Mouse (Mus musculus) adrenal gland, adult 2 months (tissue): ENCODE measurements around the gene Kcnd2. TPM values are rescaled to one million over a fixed set of nuclear protein-coding genes. Genes with fewer than 3 reads are reported as not detected.

Experiments
- DNase-seq: peaks from one replicate; pipeline ENCODE4 v3.0.0; 2021
- polyA plus RNA-seq: library from polyadenylated mRNA; depleted of rRNA; stranded (reverse); fragments of >200 nt; gene quantifications from 2 replicates; pipeline ENCODE4 v1.2.3, GENCODE M21; 2012
- total RNA-seq, 2 experiments: library from RNA; stranded (reverse); gene quantifications; 2 replicates each; pipeline ENCODE4 v1.2.3; 2021

The Kcnd2 gene
- total and polyA plus RNA-seq, 3 experiments, result 0.99 to 5.2 (median 2.7) TPM

DNA sequence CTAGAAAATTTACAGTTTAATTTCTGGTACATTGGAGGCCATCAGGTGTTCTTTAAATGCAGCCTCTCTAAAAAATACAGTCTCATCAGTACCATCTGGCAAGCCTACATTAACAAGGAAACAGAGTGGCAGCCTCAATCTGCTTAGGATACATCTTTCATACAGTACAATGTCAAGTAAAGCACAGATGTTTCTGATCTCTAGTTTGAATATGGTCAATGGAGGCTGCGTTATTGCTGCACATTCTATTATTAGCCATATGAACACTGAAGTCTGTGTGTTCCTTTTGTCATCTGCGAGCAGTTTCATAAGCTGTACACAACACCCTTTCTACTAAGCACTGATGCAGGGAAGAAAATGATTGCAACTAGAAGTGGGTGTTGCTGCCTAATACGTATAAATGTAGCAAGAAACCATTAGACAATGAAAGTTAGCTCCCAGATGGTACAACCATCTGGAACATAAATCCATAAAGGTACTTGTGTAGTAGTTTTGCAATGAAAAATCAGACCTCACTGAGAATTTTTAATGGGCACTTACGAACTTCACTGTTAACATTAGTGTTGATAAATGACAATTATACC lies 209.0 kb downstream of the Kcnd2 start:
- DNase-seq, result no peak

- DNase-seq, result no peak
Observed at GRCm38 (mm10) chr6:21431120-21431519, 215.8 kb downstream of the Kcnd2 start.

DNA sequence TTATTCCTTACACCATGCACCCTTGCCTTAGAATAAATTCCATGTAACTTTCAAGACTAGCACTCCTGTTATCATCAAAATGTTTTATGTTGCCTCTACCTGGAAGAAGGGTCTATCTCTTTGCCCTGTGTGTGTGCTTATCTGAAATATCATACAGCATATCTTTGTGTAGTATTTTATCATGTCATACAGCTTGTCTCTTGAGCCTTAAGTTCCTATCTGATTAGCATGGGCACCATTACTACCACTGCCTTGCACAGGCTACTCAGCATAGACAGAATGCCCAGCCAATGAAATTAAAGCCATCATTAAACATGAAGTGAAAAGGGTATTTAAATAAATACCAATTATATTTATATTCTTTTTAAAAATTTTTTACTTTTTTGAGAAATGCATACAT lies 249.4 kb downstream of the Kcnd2 start:
- DNase-seq, result no peak

GRCm38 (mm10) chr6:21471891-21472544 lies 256.7 kb downstream of the Kcnd2 start:
- DNase-seq, result no peak

GRCm38 (mm10) chr6:21482714-21483113 lies 267.4 kb downstream of the Kcnd2 start:
- no peak for DNase-seq

DNA sequence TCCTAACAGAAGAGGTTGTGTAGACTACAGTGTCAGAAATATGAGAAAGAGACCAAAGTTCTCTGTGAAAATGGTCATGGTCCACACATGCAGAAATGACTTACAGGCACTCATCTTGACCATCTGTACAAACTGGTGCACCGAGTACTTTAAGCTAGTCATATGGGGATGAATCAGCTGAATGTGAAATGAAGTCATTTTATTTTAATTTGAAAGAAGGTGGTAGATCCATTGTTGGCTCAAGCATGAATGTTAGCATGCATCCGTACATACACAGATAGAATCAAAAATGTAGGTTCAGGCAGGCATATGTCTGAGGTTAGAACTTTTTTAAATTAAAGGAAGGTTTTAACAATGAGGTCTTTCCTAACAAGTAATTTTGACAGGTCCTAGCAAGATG lies 273.2 kb downstream of the Kcnd2 start:
- DNase-seq, result no peak

DNA sequence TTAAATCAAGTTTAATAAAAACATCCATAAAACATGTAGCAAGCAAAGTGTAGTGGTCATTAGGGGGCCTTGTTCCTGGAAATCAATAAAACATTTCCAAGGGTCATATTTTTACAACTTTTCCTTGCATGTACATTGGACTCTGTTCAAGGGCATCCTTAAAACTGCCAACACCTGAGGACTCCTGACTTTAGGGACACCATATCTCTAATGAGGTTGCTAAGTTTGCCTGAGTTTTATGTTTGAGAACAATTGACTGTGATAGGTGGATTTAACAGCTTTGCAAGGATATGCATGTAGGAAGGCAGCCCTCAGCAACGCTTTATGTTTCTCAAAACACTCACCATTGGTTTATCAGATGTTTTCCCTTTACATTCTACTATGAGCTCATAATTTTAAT lies 287.6 kb downstream of the Kcnd2 start:
- DNase-seq, result no peak

- peak; percentile 6 for DNase-seq
Observed at GRCm38 (mm10) chr6:21510621-21511239, 295.4 kb downstream of the Kcnd2 start.

DNA sequence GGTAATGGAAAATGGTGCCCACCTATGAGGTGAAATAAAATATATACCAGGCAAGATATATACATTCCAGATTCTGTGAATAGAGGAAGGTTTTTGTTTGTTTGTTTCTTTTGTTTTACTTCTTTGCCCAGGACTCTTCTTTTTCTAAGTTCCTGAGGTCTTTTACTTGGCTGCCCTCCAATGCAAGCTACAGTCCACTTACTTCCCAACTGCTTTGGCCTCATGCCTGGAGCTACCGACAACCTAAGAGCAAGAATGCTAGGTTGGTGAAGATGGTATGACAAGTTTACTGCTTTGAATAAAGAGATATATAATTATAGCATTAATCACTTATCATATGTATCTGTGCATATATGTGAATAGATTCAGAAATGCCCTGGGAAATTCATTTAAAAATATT lies 305.0 kb downstream of the Kcnd2 start:
- no peak for DNase-seq

GRCm38 (mm10) chr6:21527489-21528074 lies 312.3 kb downstream of the Kcnd2 start:
- no peak for DNase-seq

DNA sequence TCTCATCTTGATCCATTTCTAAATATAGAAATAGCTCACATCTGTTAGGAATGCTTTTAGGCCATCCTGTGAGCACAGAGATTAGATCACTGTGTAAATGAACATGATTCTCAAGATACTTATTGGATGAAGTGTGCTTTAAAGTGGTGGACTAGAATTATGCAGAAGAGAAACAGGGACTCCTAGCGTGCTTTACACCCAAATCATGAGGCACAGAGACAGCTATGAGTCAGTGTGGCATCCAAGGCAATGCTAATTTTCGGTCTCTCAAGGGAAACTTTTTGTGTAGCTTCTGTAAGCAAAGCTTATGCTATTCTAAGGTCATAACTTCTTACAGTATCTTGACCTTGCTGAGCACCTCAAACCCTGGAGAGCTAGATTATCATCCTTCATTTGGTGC lies 318.7 kb downstream of the Kcnd2 start:
- peak; percentile 4 for DNase-seq

- peak; percentile 16 for DNase-seq
Observed at GRCm38 (mm10) chr6:21534820-21535219, 319.5 kb downstream of the Kcnd2 start.

DNA sequence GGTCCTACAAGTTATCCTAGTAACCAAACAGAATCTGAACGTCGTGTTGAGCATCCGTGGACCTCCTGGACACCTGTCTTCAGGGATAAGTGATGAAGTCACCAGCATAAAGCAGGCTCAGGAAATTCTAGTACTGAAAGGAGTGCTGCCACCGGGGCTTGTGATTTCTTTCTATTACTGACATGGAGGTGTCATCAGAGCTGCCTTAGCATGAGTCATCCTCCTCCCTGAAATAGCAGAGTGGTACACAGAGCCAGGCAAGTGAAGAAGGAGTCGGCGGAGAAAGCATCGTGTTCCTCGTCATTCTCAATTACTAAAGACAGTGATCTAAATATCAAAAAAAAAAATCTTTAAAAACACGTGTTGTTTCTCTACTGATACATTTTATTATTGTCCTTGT lies 336.2 kb downstream of the Kcnd2 start:
- peak; percentile 1 for DNase-seq

GRCm38 (mm10) chr6:21570964-21571363 lies 355.7 kb downstream of the Kcnd2 start:
- no peak for DNase-seq

DNA sequence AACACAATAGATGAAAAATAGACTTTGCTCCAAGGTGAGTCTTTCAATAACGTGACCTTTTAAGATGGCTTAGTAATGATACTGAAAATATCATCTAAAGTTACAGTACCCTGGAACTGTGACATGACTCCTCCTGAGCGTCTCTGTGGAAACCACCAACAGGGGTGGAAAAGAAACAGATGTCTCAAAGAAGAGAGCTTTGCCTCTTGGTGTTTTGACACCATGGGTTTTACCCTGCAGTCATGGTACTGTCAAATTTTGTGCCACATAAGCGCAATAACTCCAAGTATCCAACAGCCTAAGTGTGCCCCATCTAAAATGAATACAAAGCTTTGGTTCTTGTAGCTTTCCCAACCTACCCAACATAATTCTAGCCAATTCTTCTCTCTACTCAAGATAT lies 374.9 kb downstream of the Kcnd2 start:
- DNase-seq, result no peak

GRCm38 (mm10) chr6:21597424-21597823 lies 382.1 kb downstream of the Kcnd2 start:
- DNase-seq, result no peak

- no peak for DNase-seq
Observed at GRCm38 (mm10) chr6:21609381-21610059, 394.2 kb downstream of the Kcnd2 start.

DNA sequence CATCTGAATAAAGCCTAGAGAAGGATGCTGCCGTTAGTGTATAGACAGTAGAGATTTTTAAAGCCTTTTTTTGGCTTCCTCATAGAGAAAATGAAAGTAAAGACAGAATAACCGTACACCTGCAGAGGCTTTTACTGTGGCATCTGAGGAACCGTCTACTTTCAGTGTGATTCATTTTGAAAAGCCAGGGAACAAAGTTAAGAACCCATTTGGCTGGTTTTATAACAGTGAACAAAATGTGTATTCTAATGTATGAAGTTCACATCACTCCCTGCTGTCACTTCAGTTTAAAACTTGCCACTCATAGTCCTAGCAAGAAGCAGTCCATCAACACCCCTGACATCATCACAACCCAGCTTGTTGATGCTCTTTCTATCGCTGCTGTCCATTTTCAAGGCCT lies 414.7 kb downstream of the Kcnd2 start:
- no peak for DNase-seq

- DNase-seq, result no peak
Observed at GRCm38 (mm10) chr6:21655681-21656080, 440.4 kb downstream of the Kcnd2 start.

GRCm38 (mm10) chr6:21664135-21664534 lies 448.8 kb downstream of the Kcnd2 start:
- no peak for DNase-seq

DNA sequence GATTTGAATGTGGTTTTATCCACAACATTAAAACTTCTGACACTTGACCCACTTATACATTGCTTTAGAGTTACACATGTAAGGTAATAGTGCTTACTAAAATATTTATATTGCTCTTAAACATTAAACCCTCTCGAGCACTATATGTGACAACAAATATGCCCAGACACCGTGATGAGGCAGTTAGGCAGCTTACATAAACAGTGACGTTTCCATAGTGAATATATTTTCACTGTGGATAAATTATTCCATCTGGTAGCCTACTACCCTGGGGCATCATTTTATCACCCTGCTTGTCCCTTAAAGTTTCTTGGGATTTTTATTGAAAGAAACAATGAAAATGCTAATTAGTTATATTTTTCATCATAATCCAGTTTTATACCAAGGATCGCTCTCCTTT lies 449.3 kb downstream of the Kcnd2 start:
- DNase-seq, result no peak

GRCm38 (mm10) chr6:21684252-21684651 lies 468.9 kb downstream of the Kcnd2 start:
- no peak for DNase-seq

DNA sequence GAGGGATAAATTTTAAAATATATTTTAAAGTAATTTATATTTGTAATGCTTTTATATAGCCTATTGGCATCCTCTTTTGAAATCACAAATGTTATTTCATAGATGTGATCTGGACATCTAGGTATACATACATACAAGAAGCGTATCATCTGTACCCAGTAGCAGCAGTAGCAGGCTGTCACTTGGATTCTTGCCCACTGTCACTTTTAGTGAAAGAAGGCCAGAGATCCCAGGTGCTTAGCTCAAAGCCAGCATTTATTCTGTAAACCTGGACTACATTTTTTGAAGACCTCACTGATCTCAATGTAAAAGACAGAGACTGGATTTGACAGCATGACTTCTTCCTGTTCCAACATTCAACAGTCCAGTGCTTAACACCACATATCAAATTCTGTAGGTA lies 471.1 kb downstream of the Kcnd2 start:
- no peak for DNase-seq
